Mouse (Mus musculus): Measurements from ENCODE around the gene Tmprss11b. TPM values are rescaled to one million over a fixed set of nuclear protein-coding genes. Genes with fewer than 3 reads are reported as not detected.
"Not testable (repeated sequence)": the region's sequence is repeated elsewhere in the genome, so short reads cannot be mapped to it uniquely, and the experiment has no call there.

Gene Tmprss11b
- not detected for total RNA-seq (2021)
- long read RNA-seq, experiment 1: 0 reads
- long read RNA-seq, experiment 2: 0 reads

- no peak for TF ChIP-seq CTCF (IDR thresholded peaks at IDR 0.05)
- intact Hi-C loops (cut with DNase I): no loop called here
- H3K27ac ChIP-seq: no peak within 1 kb of the TSS
- DNase-seq (ENCODE audit: extremely low spot score in 1 of 2, low spot score in 2 of 2): no peak
- H3K4me3 ChIP-seq: no peak within 1 kb of the TSS
These were observed at the start of gene Tmprss11b for GRCm38 (mm10) chr5:86676262-86676661. Gene Tmprss11b, minus strand, starts transcription at chr5:86676362.

GRCm38 (mm10) chr5:86725021-86725420 lies 48.9 kb upstream of the Tmprss11b start:
- no peak overlapping the region for H3K27ac ChIP-seq
- DNase-seq (ENCODE audit: extremely low spot score in 1 of 2, low spot score in 2 of 2): no peak
- TF ChIP-seq CTCF (IDR thresholded peaks at IDR 0.05): no peak
- H3K4me3 ChIP-seq: no peak overlapping the region
- intact Hi-C loops (cut with DNase I): no loop called here

DNA sequence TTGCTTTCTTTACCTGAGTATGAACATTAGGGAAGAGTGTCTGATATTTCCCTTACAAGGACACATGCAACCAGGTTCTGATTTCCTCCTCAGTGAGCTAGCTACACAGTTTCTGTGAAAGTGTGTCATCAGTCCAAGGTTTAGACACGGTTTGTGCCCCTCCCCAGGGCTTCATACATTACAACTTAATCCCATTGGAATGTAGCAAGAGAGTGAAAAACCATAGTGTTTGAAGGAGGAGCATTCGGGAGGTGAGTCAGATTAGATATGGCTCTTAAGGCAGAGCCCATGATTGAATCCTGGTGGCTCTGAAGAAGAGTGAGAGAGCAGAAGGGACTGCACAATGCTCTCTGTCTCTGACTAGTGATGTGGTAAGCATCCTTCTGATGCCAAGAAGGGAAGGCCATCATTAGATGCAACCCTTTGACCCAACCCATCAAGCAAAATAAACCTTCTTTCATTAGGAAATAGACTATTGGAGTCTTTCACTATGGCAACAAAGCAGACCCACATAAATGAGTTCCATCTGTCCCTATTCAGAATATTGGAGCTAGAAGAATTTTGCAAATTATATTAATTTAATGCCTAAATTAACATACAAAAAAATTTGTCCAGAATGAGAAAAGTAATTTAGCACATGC lies 46.8 kb upstream of the Tmprss11b start:
- no peak for TF ChIP-seq CTCF (IDR thresholded peaks at IDR 0.05)
- Histone ChIP-seq H3K27ac (no peak overlapping the region), H3K4me3 (no peak overlapping the region)
- DNase-seq (ENCODE audit: extremely low spot score in 1 of 2, low spot score in 2 of 2): no peak
- intact Hi-C loops (cut with DNase I): no loop called here

DNA sequence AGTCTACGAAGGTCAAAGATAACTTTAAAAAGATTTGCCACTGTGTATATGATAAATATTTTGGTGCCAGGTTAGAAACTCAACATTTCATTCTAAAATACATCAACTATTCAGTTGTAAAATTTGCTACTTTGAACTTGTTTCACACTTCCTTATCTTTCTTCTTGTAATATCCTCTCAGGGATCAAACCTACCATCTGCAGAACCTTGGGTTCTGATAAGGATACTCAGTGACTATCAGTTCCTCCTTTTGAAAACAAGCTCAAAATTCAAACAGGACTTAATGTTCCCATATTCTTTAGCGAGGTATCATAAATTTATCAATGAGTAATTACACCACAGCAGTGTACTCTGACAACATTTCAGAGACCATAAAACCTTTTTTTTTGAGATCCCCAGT lies 38.8 kb upstream of the Tmprss11b start:
- DNase-seq (ENCODE audit: extremely low spot score in 1 of 2, low spot score in 2 of 2): no peak
- TF ChIP-seq CTCF (IDR thresholded peaks at IDR 0.05): no peak
- intact Hi-C loops (cut with DNase I): no loop called here
- H3K4me3 ChIP-seq: no peak overlapping the region
- H3K27ac ChIP-seq: no peak overlapping the region

DNA sequence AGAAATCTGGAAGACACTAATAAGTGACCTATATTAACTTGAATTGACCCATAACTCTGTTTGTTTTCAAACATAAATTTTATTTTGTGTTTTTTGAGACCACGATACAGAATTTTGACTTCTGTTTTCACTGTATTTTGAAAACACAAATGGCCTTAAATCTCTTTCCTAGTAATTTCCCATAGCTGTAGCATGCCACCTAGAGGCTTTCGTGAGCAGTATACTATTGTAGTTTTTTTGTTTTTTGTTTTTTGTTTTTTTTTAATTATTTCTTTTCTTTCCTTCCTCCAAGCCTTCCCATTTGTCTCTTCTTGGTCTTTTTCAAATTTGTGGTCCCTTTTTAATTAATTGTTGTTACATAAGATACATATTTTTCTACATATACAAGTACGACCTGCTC lies 28.8 kb upstream of the Tmprss11b start:
- no peak overlapping the region for H3K4me3 ChIP-seq
- intact Hi-C loops (cut with DNase I): no loop called here
- H3K27ac ChIP-seq: no peak overlapping the region
- DNase-seq (ENCODE audit: extremely low spot score in 1 of 2, low spot score in 2 of 2): no peak
- peak; percentile 35 for TF ChIP-seq CTCF (IDR thresholded peaks at IDR 0.05)

- Histone ChIP-seq H3K4me3 (no peak overlapping the region), H3K27ac (no peak overlapping the region)
- TF ChIP-seq CTCF (IDR thresholded peaks at IDR 0.05): peak; percentile 86
- intact Hi-C loops (cut with DNase I): loop anchor here (5.0 to 10.0 kb wide), 4 partner anchors 202 to 490 kb away; partner anchors contain the start of gene Gnrhr
- peak; percentile 68 to 75 for DNase-seq (ENCODE audit: extremely low spot score in 1 of 2, low spot score in 2 of 2)
These were observed 8.5 kb upstream of the Tmprss11b start for GRCm38 (mm10) chr5:86684667-86685066.

DNA sequence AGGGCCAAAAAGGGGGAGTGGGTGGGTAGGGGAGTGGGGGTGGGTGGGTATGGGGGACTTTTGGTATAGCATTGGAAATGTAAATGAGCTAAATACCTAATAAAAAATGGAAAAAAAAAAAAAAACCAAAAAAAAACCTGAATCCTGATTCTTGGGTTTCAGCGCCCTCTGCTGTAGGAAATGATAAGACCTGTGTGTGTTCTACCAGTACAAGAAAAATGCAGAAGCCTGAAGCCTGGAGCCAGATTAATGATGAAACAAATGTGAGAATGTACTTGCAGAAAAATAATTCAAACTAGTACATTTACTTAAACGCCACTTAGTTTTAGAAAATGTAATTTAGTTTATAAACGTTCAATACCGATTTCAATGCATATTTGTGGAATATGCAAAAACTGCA lies 27.0 kb downstream of the Tmprss11b start:
- intact Hi-C loops (cut with DNase I): loop anchor here (2.0 to 5.0 kb wide), 3 partner anchors 166 to 457 kb away; no protein-coding TSS in a partner anchor
- DNase-seq (ENCODE audit: extremely low spot score in 1 of 2, low spot score in 2 of 2): peak; percentile 15 to 16
- H3K27ac ChIP-seq, H3K4me3 ChIP-seq: not testable (repeated sequence)
- peak; percentile 57 for TF ChIP-seq CTCF (IDR thresholded peaks at IDR 0.05)

DNA sequence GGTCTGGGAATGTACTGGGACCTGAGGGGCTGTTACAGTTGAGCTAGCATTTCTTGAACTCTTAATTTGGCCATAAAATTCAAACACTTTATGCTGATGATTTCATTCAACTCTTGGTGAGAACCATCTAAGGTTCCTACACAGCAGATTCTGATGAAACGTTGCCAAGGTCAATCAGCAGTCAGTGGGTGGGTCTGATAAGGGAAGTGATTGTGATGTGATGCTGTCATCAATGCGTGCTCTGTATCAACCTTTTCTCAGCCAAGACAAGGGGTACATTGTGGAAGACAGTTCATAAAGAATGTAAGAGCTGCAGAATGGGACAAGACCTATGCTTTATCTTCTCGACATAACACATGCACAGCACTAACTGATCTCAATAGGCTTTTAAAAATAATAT lies 35.4 kb downstream of the Tmprss11b start:
- no peak overlapping the region for H3K27ac ChIP-seq
- DNase-seq (ENCODE audit: extremely low spot score in 1 of 2, low spot score in 2 of 2): no peak
- TF ChIP-seq CTCF (IDR thresholded peaks at IDR 0.05): no peak
- no peak overlapping the region for H3K4me3 ChIP-seq
- intact Hi-C loops (cut with DNase I): no loop called here

DNA sequence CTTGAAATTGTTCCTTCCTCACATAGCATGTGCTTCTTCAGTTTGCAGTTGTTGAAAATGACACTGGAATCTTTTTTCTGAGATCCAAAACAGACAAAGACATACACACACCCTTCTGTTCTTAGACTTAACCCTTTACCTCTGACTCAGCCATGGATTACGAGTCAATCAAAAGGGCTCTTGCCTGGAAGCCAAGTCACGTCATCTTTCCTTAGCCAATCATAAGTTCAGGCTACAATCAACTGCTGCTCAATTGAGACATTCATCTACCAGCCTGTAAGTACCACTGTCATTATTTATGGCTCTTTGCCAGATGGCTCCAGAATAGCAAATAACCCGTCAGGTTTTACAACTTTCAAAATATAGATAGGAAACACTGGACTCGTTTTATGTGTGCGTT lies 43.8 kb downstream of the Tmprss11b start, which contains the start of gene Tmprss11f:
Gene Tmprss11f, minus strand, starts transcription at position 101 of the 400 bp plus-strand sequence.
- Histone ChIP-seq H3K4me3 (no peak within 1 kb of the TSS), H3K27ac (no peak within 1 kb of the TSS)
- DNase-seq (ENCODE audit: extremely low spot score in 1 of 2, low spot score in 2 of 2): no peak
- no peak for TF ChIP-seq CTCF (IDR thresholded peaks at IDR 0.05)
- intact Hi-C loops (cut with DNase I): no loop called here

DNA sequence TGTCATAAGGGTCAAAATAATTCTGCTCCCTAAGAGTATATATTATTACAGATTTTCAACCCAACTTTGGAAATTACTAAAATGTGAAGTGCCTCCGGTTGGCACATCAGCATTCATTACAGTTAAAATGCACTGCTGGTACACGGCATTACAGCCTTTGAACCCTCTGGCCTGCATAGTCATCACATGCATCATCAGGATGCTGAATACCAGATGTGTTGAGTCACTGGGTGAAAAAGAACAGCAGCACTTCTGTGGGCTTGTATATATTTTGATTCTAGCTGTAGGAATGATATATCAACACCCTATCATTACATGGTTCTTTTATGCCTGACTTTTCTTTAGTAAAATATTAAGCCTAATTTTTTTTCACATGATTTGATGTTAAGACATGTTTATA lies 45.5 kb downstream of the Tmprss11b start:
- intact Hi-C loops (cut with DNase I): no loop called here
- no peak for TF ChIP-seq CTCF (IDR thresholded peaks at IDR 0.05)
- no peak for DNase-seq (ENCODE audit: extremely low spot score in 1 of 2, low spot score in 2 of 2)
- Histone ChIP-seq H3K27ac (no peak overlapping the region), H3K4me3 (no peak overlapping the region)

DNA sequence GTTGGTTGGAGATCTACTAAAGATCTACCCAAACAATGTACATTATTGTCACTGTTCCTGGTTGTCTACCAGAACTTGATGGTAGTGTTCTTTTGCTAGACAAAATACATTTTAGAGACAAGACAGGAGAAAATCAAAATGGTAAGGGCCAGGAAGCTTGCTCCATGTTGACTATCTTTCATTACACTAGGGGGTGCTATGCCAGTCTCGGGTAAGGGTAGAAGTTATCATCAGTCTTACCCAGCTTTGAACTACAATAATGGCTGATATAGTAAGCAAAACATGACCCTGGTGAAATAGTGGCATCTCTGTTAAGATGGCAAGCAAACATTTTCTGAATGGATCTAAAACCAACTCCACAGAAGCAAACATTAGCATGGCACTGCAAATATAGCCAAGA lies 54.4 kb downstream of the Tmprss11b start:
- no peak for TF ChIP-seq CTCF (IDR thresholded peaks at IDR 0.05)
- DNase-seq (ENCODE audit: extremely low spot score in 1 of 2, low spot score in 2 of 2): no peak
- Histone ChIP-seq H3K27ac (no peak overlapping the region), H3K4me3 (no peak overlapping the region)
- intact Hi-C loops (cut with DNase I): no loop called here

Other genes with a start within 250 kb of the Tmprss11b start
- gene Tmprss11a, start 207.4 kb downstream of the Tmprss11b start, total RNA-seq (2021): under 1 TPM; 0.11 to 0.12 TPM
- not detected for gene Tmprss11g, start 157.8 kb downstream of the Tmprss11b start, total RNA-seq (2021)
- gene Tmprss11f, start 43.9 kb downstream of the Tmprss11b start, total RNA-seq (2021): not detected
- gene Tmprss11e, start 69.5 kb upstream of the Tmprss11b start, total RNA-seq (2021): not detected
- gene Ythdc1, start 127.9 kb upstream of the Tmprss11b start, total RNA-seq (2021): 10 to 100 TPM; 57.0 to 61.5 TPM
- gene Ugt2b34, start 230.6 kb upstream of the Tmprss11b start, total RNA-seq (2021): not detected

Data from left cerebral cortex, adult 2 months (tissue).